Mouse (Mus musculus) adrenal gland (tissue): Measurements from ENCODE around the gene Gm21708.
"Not testable (repeated sequence)": the region's sequence is repeated elsewhere in the genome, so short reads cannot be mapped to it uniquely, and the experiment has no call there.

Experiments used
- intact Hi-C: fragments of 180-260 bp; cut with DNase I; formaldehyde crosslinking; loops from one replicate; pipeline ENCODE4 v1.15.1; 2025
- long read RNA-seq, 2 experiments: library from polyadenylated mRNA; unstranded; transcript quantifications; one replicate each; pipeline ENCODE4 v2.0.0; 2020; ENCODE audit warnings: borderline replicate concordance in 1 of 2; ENCODE audit not compliant: insufficient replicate concordance in 1 of 2

Gene Gm21708
- long read RNA-seq, experiment 1 = 0 reads
- long read RNA-seq, experiment 2 = 0 reads

DNA sequence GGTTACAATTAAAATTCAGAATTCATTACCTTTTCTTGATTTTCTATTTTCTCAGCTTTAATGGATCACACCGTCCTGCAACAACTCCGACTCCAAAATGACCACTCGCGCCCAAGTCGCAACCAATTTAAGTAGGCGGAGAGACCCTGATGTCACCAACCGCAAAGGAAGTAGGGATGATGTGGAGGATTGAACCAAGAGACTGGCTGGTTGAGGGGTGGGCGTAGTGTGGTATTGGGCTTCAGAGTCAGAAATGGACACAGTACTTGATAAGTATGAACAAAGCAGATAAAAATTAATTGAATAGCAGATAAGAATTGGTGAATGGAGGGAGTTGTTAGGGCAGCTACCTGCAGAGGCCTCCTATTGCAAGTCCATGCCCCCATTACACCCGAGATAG, at the start of gene Gm21708, which contains the start of gene Gm21704:
Gm21708 (minus strand) TSS at position 101 of the 400 bp plus-strand sequence.
Gm21704 (minus strand) TSS at position 101 of the 400 bp plus-strand sequence.
- intact Hi-C loops = not testable (repeated sequence)
